Mouse (Mus musculus) liver, adult 2 months (tissue): ENCODE data around the gene Hspa1a.
A peak's percentile ranks its signal among the peaks of the same experiment; 100 is the strongest.

Experiments used
- CTCF ChIP-seq: fragments of 200-500 bp; IDR thresholded peaks from 2 replicates; pipeline ENCODE4 v1.5.1; 2011; ENCODE audit warnings: low read depth, low read length, control low read depth
- POLR2A ChIP-seq: fragments of 200-500 bp; IDR thresholded peaks from 2 replicates; pipeline ENCODE4 v1.6.1; 2011; ENCODE audit warnings: low read length, control low read depth; ENCODE audit not compliant: insufficient read depth; ENCODE audit errors: extremely low read depth

- no peak for TF ChIP-seq POLR2A
- peak; percentile 99 for TF ChIP-seq CTCF
Observed at GRCm38 (mm10) chr17:35021163-35021808, 49.3 kb upstream of the Hspa1a start.
